Mouse (Mus musculus): Measurements from ENCODE around the gene Nkain4.

Gene Nkain4

DNA sequence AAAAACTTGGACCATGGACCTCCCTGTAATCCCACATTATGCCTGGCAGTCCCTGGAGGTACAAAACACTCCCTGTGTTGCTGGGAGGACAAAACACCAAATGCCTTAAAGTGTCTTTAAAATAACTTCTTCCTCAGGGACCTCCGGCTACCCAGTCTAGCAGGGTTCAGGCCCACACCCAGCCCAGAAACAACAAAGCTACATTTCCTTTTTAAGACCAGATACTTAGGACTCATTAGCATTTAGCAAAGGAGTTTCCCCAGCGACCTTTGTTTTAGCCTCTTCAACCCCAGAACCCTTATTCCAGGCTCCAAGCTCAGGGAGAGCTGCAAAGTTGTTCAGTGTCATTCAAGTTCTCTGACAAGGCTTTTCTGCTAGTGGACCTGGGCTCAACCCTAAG lies 861 bp downstream of the Nkain4 start:
- in situ Hi-C loops (cut with MseI, MboI) = no loop called here

DNA sequence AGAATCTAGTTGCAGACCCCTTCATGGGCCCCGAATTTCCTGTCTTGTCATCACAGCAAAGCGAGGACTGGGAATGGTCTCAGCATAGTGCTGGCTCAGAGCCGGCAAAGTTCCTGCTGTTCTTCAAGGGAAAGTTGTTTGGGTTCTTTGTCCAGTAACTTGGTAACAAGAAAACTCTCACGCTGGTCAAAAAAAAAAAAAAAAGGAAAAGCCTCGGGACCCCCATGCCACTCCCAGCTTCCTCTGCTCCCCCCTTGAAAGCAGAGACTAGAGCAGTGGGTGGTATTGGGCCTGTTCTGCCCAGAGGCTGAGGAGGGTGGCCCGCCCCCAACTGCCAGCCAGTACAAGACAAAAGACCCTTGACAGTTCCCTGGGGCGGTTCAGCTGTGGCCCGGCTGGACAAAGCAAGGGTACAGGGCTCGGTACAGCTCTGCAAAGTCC lies 1.7 kb downstream of the Nkain4 start:
- in situ Hi-C loops (cut with MseI, MboI) = no loop called here

DNA sequence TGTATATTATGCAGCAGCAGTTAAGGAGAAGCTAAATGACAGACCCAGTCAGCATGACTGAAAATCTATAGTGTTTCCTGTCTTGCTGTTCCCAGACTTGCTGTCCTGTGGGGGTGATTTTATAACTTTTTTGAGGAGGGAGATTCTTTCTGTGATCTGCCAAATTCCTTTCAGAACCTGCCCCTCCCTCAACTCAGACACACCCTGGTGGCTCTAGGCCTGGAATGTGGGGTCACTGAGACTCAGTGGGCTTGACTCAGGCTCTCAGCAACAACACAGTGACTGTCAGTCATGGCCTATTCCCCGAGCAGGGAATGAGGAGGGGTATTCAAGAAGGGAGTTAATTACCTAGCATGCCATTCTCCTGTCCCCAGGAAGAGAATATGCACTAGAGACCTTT lies 4.6 kb downstream of the Nkain4 start:
- in situ Hi-C loops (cut with MseI, MboI) = no loop called here

DNA sequence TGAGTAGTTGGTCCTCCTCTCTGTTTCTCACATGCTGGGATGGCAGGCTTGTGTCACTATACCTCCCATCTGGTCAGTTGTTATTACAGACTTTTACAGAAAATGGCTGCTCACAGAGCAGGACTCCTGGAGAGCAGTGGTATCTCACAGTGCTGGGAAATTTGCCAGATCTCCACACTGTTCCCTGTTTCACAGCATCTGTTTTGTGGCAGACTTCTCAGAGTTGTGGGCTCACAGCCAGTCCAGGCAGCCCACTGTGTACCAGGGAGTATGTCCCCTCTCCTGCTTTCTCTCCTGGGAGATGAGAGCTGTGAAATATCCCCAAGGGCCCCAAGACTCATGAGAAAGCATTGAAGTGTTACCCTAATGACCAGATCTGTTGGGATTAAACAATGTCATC lies 12.6 kb downstream of the Nkain4 start:
- in situ Hi-C loops (cut with MseI, MboI) = no loop called here

DNA sequence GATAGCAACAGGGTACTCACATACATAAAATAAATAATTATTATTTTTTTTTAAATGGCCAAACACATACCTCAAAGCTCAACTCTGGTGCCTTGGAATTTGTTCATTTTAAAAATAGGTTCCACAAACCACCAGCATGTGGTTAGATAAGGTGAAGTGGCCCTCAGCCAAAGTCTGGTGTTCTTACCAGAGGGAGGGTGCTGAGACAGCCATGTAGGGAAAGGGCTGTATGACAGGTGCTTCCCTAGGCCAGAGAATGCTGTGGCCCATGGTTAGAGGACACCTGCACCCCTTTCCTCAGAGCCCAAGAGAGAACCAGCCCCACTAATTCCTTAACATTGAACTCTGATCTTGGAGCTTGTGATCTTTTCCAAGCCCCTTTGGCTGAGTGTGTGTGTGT lies 14.3 kb downstream of the Nkain4 start:
- in situ Hi-C loops (cut with MseI, MboI) = no loop called here

DNA sequence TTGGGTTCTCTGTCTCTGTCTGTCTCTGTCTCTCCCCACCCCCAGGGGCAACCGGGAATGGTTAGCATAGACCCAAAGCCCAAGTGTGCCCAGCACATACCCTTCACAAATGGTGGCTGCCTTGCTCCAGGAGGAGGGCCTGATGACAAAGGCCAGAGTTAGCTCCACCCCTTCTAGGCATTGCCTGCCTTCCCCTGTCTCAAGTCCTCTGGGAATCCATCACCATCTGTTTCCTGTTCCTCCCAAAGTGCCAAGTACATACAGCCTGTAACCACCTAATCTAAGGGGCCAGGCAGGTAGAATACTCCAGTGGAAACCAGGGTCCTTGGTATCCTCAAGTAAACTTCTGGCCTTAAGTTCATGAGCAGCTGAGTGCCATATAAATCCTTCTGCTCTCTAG lies 22.1 kb downstream of the Nkain4 start:
- in situ Hi-C loops (cut with MseI, MboI) = no loop called here

DNA sequence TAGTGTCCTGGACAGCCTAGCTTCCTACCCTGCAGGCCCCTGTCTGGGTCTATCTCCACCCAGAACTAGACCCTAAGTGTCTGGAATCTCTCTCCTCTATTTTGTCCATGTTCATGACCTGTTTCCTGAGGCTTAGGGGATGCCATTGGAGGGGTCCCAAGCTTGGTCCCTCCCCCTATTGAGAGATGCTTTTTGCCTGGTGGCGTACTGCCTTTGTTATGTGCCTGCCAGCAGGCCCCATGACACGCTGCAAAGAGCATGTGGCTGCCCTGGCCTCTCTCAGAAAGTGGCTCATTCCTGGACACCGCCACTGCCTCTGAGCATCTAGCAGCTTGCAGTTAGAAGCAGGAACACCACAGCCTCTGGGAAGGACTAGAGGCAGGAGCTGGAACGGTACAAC lies 25.8 kb downstream of the Nkain4 start, which contains the start of gene Birc7:
Birc7 (plus strand) TSS at position 301 of the 400 bp plus-strand sequence.
- in situ Hi-C loops (cut with MseI, MboI) = loop anchor here in 1 of 2 experiments (5.0 kb wide), 1 partner anchor 34 kb away; no protein-coding TSS in a partner anchor

DNA sequence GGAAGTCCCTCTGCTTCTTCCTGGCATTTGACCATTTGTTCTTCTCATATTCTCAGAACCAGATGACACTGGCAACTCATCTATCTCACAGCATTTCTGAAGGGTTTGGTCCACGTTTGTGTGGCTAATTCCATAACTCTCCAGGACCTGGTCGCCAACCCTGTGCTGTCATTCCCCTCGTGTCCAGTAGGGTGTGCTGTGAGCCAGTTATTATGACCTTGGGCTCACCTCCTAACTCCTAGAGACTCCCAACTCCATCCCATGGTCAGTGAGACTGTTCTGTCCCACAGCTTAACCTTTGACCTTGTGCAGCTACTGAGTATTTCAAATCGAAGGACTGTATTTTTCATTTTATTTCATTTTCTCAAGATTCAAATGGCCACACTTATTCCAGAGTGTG lies 29.3 kb downstream of the Nkain4 start:
- in situ Hi-C loops (cut with MseI, MboI) = loop anchor here in 1 of 2 experiments (5.0 kb wide), 1 partner anchor 37 kb away; no protein-coding TSS in a partner anchor

DNA sequence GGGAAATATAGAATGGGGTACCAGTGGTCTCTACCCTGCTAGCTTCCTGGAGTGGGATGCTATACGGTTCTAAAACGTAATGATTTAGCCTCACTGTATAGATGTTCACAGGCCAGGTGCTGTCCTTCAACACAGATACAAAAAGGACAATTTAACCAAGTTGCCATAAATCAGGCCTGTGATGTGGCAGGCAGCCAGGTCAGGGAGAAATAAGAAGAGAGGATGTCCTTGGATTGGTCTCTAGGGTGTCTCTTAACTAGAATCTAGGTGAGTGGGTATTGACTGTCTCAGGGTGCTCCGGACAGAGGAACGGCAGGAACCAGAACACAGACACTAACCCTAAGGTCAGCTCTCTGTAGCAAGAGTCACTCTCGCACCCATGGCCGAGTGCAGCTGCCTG lies 31.8 kb downstream of the Nkain4 start:
- in situ Hi-C loops (cut with MseI, MboI) = loop anchor here in 1 of 2 experiments (5.0 kb wide), 1 partner anchor 40 kb away; no protein-coding TSS in a partner anchor

DNA sequence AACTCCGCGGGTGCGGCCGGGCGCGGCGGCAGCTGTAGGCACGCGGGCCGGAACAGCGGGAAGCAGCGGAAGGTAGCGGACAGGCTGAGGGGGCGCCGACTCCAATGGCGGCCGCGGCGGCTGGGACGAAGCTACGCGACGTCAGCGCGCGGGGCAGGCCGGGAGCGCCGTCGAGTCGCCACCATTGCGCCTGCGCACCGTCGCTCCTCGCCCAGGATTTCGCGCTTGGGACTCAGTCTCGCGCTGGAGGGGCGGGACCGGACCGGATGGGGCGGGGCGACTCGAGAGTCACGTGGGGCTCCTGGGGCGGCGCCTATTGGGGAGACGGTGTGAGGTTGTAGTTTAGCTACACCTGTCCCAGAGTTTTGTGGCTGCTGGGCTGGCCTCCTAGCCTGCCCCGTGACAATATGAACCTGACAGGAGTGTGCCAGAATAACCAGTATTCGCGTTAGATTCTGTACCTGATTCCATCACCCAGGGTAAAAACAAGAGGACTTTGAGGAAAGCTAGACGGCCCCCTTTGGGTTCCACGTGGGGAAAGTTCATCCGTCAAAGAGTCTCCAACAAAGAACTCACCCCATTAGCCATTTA lies 33.6 kb downstream of the Nkain4 start, which contains the start of gene Ythdf1:
Ythdf1 (minus strand) TSS at position 140 of the 591 bp plus-strand sequence.
- in situ Hi-C loops (cut with MseI, MboI) = loop anchor here in 1 of 2 experiments (5.0 kb wide), 1 partner anchor 41 kb away; no protein-coding TSS in a partner anchor

DNA sequence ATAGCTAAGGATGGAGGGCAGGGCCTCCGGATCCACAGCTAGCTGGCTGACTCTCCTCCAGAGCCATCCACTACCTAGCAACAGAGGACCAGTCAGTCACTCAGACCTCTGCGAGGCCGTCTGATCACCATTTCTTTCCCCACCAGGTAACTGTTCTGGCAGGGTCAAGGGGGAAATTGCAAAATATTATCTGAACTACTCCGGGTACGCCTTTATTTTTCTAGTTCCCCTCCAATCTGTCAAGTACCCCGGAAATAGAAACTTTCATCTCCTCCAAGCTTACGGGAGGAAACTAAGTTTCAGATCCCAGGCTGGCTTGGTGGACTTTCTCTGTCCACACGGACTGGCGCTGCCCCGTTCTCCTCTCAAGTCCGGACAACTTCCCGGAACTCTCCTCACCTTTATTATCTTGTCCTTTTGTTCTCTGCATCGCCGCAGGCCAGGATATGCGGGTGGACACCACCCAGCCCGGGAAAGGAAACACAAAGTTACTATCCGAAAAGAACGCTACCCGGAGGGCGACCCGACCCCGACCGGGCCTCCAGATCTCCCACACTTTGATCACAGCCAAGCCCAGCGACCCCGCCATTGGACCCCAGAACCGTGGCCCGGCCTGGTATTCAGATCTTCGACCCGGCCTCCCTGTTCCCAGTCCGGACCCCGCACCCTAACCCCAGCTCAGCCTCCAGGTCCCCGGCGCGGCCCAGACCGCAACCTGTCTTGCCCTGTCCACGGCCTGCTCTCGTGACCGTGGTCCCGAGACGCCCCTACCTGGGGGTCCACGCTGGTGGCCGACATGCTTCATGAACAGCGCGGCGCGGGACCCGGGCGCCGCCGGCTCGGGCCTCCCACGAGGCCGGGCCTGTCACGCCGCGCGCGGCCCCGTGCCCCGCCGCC lies 34.3 kb downstream of the Nkain4 start:
- in situ Hi-C loops (cut with MseI, MboI) = loop anchor here in 1 of 2 experiments (5.0 kb wide), 1 partner anchor 42 kb away; no protein-coding TSS in a partner anchor

DNA sequence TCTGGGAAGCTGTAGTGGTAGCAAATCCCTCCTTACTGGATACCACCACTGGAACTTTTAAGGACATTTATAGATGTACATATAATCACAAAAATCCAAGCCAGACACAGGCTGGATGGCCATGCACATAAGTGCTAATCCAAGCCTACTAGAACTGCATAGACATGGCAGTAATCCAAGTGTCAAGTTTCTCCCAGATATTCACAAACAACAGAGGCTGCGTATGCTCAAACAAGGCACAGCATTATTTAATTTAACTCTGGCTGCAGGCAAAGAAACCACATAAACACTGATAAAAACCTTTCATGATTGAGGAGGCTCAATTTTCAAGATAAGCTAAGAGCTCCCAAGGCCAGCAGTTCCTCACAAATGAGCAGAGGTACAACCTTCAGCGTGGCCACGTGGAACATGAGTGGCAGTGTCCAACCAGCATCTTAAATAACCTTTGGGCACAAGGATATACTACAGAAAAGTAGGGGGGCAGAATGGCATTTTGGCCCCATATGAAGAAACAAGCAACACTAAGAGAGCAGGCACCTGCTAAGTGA lies 38.5 kb downstream of the Nkain4 start:
- in situ Hi-C loops (cut with MseI, MboI) = no loop called here

DNA sequence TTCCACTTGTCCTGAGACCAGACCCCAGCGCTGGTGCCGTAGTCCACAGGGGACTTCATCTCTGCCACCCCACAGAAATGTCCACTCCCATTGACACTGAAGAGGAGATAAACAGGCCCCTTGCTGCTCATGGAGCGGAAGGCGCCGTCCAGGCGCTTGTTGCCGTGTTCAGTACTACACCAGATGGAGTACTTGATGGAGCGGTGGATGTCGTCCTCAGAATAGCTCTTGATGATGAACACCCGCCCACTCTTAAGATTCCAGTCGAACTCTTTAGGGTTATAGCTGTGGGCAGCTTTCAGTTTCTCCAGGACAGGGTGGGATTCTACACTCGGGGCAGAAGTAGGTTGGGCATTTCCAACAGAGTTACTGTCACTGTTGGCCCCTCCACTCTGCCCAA lies 43.6 kb downstream of the Nkain4 start:
- in situ Hi-C loops (cut with MseI, MboI) = no loop called here

DNA sequence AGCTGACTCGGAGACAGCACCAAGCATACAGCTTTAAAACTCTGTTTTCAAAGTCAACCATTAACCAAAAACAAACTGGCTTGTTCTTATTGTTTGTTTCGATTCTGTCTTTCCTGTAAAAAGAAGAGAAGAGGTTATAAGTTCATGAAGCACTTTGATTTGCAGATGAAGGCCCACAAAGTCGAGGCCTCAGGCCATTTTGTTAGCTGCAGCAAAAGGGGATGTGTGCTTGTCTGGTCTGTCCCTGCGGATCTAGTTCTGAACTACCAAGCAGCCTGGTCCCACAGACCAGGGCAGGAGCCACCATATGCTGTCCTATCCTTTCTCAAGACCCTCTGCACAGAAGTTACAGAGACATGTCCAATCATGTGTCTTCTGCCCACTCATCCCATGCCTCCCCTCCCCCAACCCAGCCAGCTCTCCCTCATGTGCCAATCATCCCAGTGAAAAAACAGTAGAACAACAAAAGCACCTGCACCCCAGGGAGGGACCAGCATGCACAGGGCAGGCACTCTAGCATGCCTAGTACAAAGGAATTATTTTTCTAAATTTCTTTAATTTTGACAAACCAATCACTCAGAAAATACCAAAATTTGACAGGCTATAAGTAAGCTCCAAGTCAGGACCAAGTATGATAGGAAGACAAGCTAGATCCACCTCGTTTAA lies 48.8 kb downstream of the Nkain4 start:
- in situ Hi-C loops (cut with MseI, MboI) = no loop called here

DNA sequence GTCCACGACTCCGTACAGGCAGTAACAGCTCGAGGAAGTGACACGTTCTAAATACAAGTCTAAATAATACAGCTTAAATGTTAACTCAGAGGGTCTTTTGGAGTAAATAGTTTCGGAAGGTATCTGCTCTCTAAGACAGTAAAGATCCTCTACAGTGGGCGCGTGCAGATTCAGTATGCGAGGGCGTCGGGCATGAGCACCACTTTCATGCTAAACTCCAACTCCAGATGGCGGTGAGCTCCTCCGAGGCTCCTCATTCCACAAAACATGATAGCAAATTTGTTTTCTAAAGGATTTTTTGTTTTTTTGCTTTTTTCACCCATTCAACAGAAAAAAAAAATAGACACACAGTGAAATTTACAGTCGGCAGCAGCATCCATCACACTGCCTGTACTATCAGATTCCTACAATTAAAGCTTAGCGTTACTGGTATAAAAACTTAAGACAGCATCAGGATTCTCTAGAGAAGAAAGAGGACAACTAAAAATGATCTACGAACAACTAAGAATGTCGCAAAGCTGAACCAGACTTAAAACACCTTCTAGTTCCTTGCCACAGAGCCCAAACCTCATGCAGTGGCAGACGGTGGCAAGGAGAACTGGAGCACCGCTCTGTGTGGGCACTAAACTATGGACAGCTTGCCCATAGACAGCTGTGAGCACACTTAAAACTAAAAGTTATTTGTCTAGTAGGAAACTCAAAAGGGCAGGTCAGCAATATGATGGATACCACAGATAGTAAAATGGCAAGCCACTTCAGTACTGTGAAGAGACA lies 49.9 kb downstream of the Nkain4 start:
- in situ Hi-C loops (cut with MseI, MboI) = no loop called here

DNA sequence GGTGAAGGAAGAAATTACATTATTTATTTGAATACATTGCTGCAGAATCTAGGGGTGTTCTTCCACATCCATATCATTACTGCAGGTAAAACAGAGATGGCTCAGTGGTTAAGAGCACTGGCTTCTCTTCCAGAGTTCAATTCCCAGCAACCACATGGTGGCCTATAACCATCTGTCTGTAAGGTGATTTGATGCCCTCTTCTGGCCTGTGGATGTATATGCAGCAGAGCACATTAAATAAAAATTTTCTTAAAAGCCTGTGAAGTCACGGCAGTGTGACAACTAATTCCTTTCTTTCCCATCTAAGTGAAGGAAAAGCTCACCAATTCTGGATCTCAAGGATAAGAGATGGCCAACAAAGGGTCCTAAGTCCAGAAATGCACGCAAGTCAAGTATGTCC lies 52.4 kb downstream of the Nkain4 start:
- in situ Hi-C loops (cut with MseI, MboI) = no loop called here

DNA sequence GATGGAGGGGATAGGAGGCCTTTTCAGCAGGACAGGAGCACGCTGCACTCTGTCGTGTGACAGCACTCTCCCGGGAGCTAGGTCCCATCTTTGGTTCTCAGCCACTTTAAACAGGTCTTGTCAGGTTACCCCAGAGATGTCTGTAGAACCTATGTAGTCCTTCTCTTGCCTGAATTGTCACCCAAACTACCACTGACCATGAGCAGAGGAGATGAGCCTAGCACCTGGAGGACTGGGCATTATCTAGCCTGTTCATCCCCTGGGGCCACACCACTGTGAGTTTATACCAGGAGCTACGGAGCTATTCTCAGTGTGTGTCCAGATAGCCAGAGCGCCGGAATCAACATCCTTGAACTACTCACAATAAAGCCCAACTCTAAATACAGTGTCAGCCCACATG lies 56.6 kb downstream of the Nkain4 start:
- in situ Hi-C loops (cut with MseI, MboI) = loop anchor here in 1 of 2 experiments (10.0 kb wide), 1 partner anchor 113 kb away; no protein-coding TSS in a partner anchor

DNA sequence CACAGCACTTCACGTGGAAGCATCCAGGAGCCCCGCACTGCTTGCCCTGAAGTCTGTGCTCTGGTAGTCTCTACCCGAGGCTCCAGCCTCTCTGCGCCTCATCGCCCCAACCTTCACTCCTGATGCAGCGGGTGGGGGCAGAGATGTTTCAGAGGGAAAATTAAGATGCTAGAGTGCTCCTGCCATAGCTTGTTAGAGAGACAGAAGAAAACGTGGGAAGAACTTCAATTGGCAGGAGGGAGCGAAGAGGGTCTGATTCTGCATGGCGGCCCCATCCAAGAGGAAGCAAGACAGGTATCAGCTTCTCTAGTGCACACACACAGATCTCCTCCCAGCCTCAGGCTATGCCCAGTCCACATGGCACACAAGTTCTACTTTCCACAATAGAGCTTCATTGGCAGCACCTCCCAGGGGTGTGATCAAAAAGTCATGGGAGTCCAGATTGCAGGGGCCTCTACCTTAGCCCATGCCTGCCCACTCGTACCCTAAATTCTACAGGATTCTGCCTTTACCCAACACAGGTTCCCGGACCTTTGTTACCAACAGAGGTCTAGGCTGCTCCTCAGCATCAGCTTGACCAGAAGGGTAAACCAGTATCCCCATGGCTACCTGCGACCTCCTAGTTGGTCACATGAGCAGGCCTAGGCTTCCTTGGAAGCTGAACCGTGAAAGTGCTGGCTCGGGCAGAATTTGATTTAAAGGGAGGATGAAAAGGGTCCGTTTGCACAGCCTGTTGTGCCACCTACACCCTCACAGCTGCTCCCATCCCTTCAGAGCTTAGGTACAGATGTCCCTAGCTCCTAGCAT lies 57.5 kb downstream of the Nkain4 start:
- in situ Hi-C loops (cut with MseI, MboI) = loop anchor here in 1 of 2 experiments (10.0 kb wide), 1 partner anchor 112 kb away; no protein-coding TSS in a partner anchor

DNA sequence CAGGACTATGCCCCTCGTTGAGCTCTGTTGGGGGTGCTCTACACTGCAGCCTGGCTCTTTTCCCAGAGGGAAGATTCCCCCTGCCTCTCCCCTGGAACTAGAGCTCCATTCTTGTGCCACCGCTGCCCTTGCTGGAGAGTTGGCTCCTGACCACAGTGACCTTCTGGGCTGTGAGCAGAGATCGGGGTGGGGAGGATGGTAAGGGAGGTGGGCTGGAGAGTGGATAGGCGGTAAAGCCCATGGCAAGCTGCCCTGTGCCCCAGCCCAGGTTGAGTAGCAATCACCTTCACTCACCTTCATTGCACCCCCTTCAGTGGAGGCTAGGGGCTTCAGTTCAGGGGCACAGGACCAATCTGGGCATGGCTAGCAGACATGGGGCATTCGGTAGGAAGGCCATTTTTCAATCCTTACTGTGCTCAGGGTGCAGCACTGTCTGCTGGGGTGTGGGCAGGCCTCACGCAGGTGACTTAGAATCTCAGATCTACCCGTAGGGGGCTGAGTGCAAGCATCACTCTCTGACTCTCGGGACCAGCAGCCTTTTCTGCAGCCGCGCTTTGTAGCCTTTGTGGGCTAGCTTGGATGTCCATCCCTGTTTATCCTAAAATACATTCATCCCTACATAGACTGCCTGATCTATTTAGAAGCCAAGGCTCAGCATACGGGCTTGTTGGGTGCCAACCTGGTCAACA lies 58.5 kb downstream of the Nkain4 start:
- in situ Hi-C loops (cut with MseI, MboI) = loop anchor here in 1 of 2 experiments (10.0 kb wide), 1 partner anchor 111 kb away; no protein-coding TSS in a partner anchor
